In the genomic region with DNA sequence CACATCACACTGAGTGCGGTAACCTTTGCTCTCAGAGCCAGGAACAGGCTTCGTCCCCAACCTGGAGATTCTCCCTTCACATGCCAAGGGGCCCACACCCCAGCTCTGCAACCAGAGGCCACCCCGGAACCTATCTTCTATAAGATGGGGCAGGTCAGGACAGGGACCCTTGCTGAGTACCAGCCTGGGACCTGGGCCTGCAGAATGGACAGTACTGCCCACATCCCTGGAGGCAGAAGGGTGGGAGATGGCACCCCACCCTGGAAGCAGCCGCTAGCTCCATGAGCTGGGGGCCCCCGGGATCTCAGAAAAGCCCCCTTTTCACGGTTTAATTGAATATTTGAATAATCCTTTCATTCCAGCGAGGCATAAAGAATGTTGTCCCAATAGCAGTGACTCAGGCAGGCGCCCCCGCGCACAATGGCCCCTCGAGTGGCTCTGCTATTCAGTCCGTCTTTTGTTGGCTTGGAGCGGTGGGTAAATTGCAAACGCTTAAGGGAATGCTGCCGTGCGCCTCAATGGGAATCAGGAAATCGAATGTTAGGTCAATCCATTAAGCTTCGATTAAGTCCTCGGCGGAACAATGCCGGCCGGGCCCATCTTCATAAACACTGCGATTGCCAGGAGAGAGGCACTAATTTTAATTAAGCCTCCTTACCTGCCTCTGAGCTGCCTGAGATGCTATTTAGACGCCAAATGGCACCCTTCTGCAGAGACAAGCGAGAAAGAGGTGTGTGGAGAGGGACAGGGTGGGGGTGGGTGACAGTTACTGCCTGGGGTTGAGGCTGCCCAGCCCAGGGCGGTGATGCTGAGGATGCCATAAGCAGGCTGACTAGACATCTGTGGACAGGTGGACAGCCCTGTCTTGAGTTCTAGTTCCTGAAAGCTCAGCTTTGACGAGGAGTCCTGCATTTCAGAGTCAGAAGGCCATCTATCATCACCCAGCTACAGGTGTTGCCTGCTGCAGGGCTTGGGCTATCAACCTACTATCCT, we compare ENCODE assay signal across 14 mouse cellular contexts. TPM values are rescaled to one million over a fixed set of nuclear protein-coding genes. Genes with fewer than 3 reads are reported as not detected.
DNase-seq lines count a peak whose midpoint lies in the region; ATAC-seq and TF ChIP-seq lines count a peak whose summit lies in the region.
"Had no signal": no experiment of that assay in that cellular context is flagged by ENCODE, and none has a peak within 500 bp of the region (broad histone marks: within the 10 kb centered on the region; RNA-seq: fewer than 3 reads in every experiment).

No protein-coding gene starts in this region.

- peaks cover 4% of the 10 kb centered on the region for H3K4me1 ChIP-seq in forebrain, embryonic 16.5 days (replicated peaks; ENCODE audit: control insufficient read depth, insufficient read depth, low read length)
- peaks cover 37% of the 10 kb centered on the region for H3K4me1 ChIP-seq in midbrain, embryonic 11.5 days (ENCODE audit: control insufficient read depth, insufficient read depth, low read length)
- peaks cover 10% of the 10 kb centered on the region for H3K4me1 ChIP-seq in neural tube, embryonic 15.5 days
- H3K4me1 ChIP-seq in cerebellum, adult 2 months (ENCODE audit: control insufficient read depth, insufficient read depth, low read length), result no peaks in the 10 kb centered on the region
- no peaks in the 10 kb centered on the region for H3K4me1 ChIP-seq in intestine, embryonic 16.5 days (ENCODE audit: control insufficient read depth, insufficient read depth, low read length)

- TF ChIP-seq CTCF in cerebellum, adult 2 months (IDR thresholded peaks at IDR 0.05; ENCODE audit: borderline replicate concordance, insufficient read depth, low read depth, low read length), result no peak

- H3K4me2 ChIP-seq in forebrain, embryonic 16.5 days (ENCODE audit: low read length), result peak overlapping the region; percentile 24; the same call in 1 of the 2 replicates
- peak overlapping the region; percentile 35 for H3K4me2 ChIP-seq in midbrain, embryonic 11.5 days
- H3K4me2 ChIP-seq in neural tube, embryonic 15.5 days, result peak overlapping the region; percentile 28
- no peak overlapping the region for H3K4me2 ChIP-seq in intestine, embryonic 16.5 days (ENCODE audit: low read depth, low read length)
- H3K4me2 ChIP-seq: liver, embryonic 11.5 days had no signal

- WGBS in forebrain, embryonic 16.5 days, result 13% methylated on average over 27 of the region's 27 CpGs
- 20% methylated on average over 27 of the region's 27 CpGs for WGBS in midbrain, embryonic 11.5 days
- 17% methylated on average over 27 of the region's 27 CpGs for WGBS in neural tube, embryonic 15.5 days
- 38% methylated on average over 27 of the region's 27 CpGs for WGBS in cerebellum, adult 2 months
- 60% methylated on average over 27 of the region's 27 CpGs for WGBS in intestine, embryonic 16.5 days

- peaks cover 66% of the 10 kb centered on the region for H3K27me3 ChIP-seq in forebrain, embryonic 16.5 days (replicated peaks; ENCODE audit: control insufficient read depth, insufficient read depth, low read length)
- H3K27me3 ChIP-seq in midbrain, embryonic 11.5 days (ENCODE audit: control insufficient read depth, insufficient read depth, low read length), result peaks cover 62% of the 10 kb centered on the region
- H3K27me3 ChIP-seq in neural tube, embryonic 15.5 days (replicated peaks), result peaks cover 12% of the 10 kb centered on the region; the same call in 1 of the 2 replicates
- H3K27me3 ChIP-seq in cerebellum, adult 2 months (ENCODE audit: control insufficient read depth, insufficient read depth, low read length), result no peaks in the 10 kb centered on the region
- peaks cover 3% of the 10 kb centered on the region; the same call in 1 of the 2 replicates for H3K27me3 ChIP-seq in intestine, embryonic 16.5 days (replicated peaks; ENCODE audit: control insufficient read depth, insufficient read depth, low read length)

- H3K4me3 ChIP-seq in forebrain, embryonic 16.5 days (replicated peaks; ENCODE audit: low read length), result no peak overlapping the region
- no peak overlapping the region for H3K4me3 ChIP-seq in midbrain, embryonic 11.5 days (ENCODE audit: low read depth, low read length)
- H3K4me3 ChIP-seq in neural tube, embryonic 15.5 days (replicated peaks), result no peak overlapping the region
- H3K4me3 ChIP-seq in cerebellum, adult 2 months (replicated peaks; ENCODE audit: insufficient read depth, low read depth, low read length), result no peak overlapping the region
- no peak overlapping the region for H3K4me3 ChIP-seq in intestine, embryonic 16.5 days (ENCODE audit: low read length)
- H3K4me3 ChIP-seq: erythroblast, embryonic 14.5 days had no signal

- H3K36me3 ChIP-seq in forebrain, embryonic 16.5 days (ENCODE audit: control insufficient read depth, insufficient read depth), result no peaks in the 10 kb centered on the region
- H3K36me3 ChIP-seq in midbrain, embryonic 11.5 days (ENCODE audit: control insufficient read depth, insufficient read depth, low read length), result no peaks in the 10 kb centered on the region
- no peaks in the 10 kb centered on the region for H3K36me3 ChIP-seq in neural tube, embryonic 15.5 days
- no peaks in the 10 kb centered on the region for H3K36me3 ChIP-seq in intestine, embryonic 16.5 days (ENCODE audit: control insufficient read depth, insufficient read depth, low read length)

- no peak overlapping the region for H3K27ac ChIP-seq in forebrain, embryonic 16.5 days (ENCODE audit: low read length)
- no peak overlapping the region for H3K27ac ChIP-seq in midbrain, embryonic 11.5 days (ENCODE audit: low read depth, low read length)
- no peak overlapping the region for H3K27ac ChIP-seq in neural tube, embryonic 15.5 days (replicated peaks)
- H3K27ac ChIP-seq in cerebellum, adult 2 months (ENCODE audit: insufficient read depth, low read length), result no peak overlapping the region
- H3K27ac ChIP-seq in intestine, embryonic 16.5 days (ENCODE audit: low read length), result no peak overlapping the region

- TF ChIP-seq POLR2A in cerebellum, adult 2 months (IDR thresholded peaks at IDR 0.05; ENCODE audit: borderline replicate concordance, insufficient read depth, low read length), result no peak

- ATAC-seq in forebrain, embryonic 16.5 days, result 0 out of 2 replicates have a peak, but pooled peaks have one; percentile 9
- ATAC-seq in midbrain, embryonic 11.5 days (ENCODE audit: low FRiP score), result peak; percentile 63
- no peak for ATAC-seq in neural tube, embryonic 15.5 days (ENCODE audit: low FRiP score)
- ATAC-seq in intestine, embryonic 16.5 days, result no peak
- ATAC-seq: lung, postnatal 0 days had no signal

- peak; percentile 67 for DNase-seq in embryo, embryonic 10.5 days (ENCODE audit: low spot score)
- DNase-seq in midbrain, embryonic 11.5 days (ENCODE audit: low spot score, missing footprints), result peak; percentile 92
- DNase-seq in cerebellum, adult 2 months, result no peak
- no peak for DNase-seq in layer of hippocampus, adult 9-10 months (ENCODE audit: low spot score)
- DNase-seq: cerebellum, postnatal 36 days; heart, adult 18-20 months; heart, postnatal 14 days; kidney, adult 11 months had no signal

- no peak overlapping the region for H3K9ac ChIP-seq in forebrain, embryonic 16.5 days (replicated peaks; ENCODE audit: low read depth, low read length)
- H3K9ac ChIP-seq in midbrain, embryonic 11.5 days (ENCODE audit: low read length), result peak overlapping the region; percentile 32; the same call in 1 of the 2 replicates
- no peak overlapping the region for H3K9ac ChIP-seq in neural tube, embryonic 15.5 days (replicated peaks)
- no peak overlapping the region for H3K9ac ChIP-seq in intestine, embryonic 16.5 days (ENCODE audit: low read depth, low read length)

- H3K9me3 ChIP-seq in forebrain, embryonic 16.5 days (ENCODE audit: control insufficient read depth, low read length), result no peaks in the 10 kb centered on the region
- no peaks in the 10 kb centered on the region for H3K9me3 ChIP-seq in midbrain, embryonic 11.5 days (ENCODE audit: control insufficient read depth, low read length)
- H3K9me3 ChIP-seq in neural tube, embryonic 15.5 days (replicated peaks), result no peaks in the 10 kb centered on the region
- no peaks in the 10 kb centered on the region for H3K9me3 ChIP-seq in intestine, embryonic 16.5 days (ENCODE audit: control insufficient read depth, low read length)

RNA-seq across cellular contexts. Expression of a gene that starts 16.9 kb away (rescaled TPM):
- 0.84 TPM in 1 of 2 replicates, not detected in the other for polyA plus RNA-seq in forebrain, embryonic 16.5 days (2015; fragmentation: Nextera tagmentation; extraction: Ambion mirVana)
- 0.04 TPM in 1 of 2 replicates, not detected in the other for polyA plus RNA-seq in midbrain, embryonic 11.5 days (2014; fragmentation: Nextera tagmentation; extraction: Ambion mirVana)
- 0.05 and 0.10 TPM in 2 replicates for polyA plus RNA-seq in neural tube, embryonic 15.5 days (2015; fragmentation: Nextera tagmentation; extraction: Ambion mirVana)
- polyA plus RNA-seq in cerebellum, adult 2 months (2012; rRNA removed), result 0.05 TPM in 1 of 2 replicates, not detected in the other
- polyA plus RNA-seq in intestine, embryonic 16.5 days (2015; fragmentation: Nextera tagmentation; extraction: Ambion mirVana), result 0.11 and 1.3 TPM in 2 replicates
- polyA plus RNA-seq: erythroblast, embryonic 14.5 days had no signal

RNA-seq across cellular contexts. Expression of a gene that starts 53.5 kb away (rescaled TPM):
- 289 and 291 TPM in 2 replicates for polyA plus RNA-seq in forebrain, embryonic 16.5 days (2015; fragmentation: Nextera tagmentation; extraction: Ambion mirVana)
- polyA plus RNA-seq in midbrain, embryonic 11.5 days (2014; fragmentation: Nextera tagmentation; extraction: Ambion mirVana), result 345 and 351 TPM in 2 replicates
- polyA plus RNA-seq in neural tube, embryonic 15.5 days (2015; fragmentation: Nextera tagmentation; extraction: Ambion mirVana), result 283 and 284 TPM in 2 replicates
- polyA plus RNA-seq in cerebellum, adult 2 months (2012; rRNA removed), result 294 and 310 TPM in 2 replicates
- 214 and 234 TPM in 2 replicates for polyA plus RNA-seq in intestine, embryonic 16.5 days (2015; fragmentation: Nextera tagmentation; extraction: Ambion mirVana)

Comparison
In these comparisons a context has a peak if more than half of its experiments do, and no peak if none do; other contexts are left out.
1. DNase-seq: peak in embryo, embryonic 10.5 days (single experiment) and midbrain, embryonic 11.5 days (single experiment); none in cerebellum, adult 2 months (0 of 2) and layer of hippocampus, adult 9-10 months (single experiment).
2. ATAC-seq: peak in forebrain, embryonic 16.5 days (single experiment) and midbrain, embryonic 11.5 days (single experiment); none in neural tube, embryonic 15.5 days (single experiment) and intestine, embryonic 16.5 days (single experiment).